Mouse (Mus musculus) intestine, embryonic 15.5 days (tissue): ENCODE data around the gene F10. TPM values are rescaled to one million over a fixed set of nuclear protein-coding genes. Genes with fewer than 3 reads are reported as not detected.
"Not testable (repeated sequence)": the region's sequence is repeated elsewhere in the genome, so short reads cannot be mapped to it uniquely, and the experiment has no call there.

Experiments used
- ATAC-seq: fragments of 200-750 bp; cut with Nextera tagmentation; 2 replicates; pipeline ENCODE4 v1.8.0; 2017; ENCODE audit warnings: moderate TSS enrichment, moderate library complexity
- H3K27ac ChIP-seq: fragments of 300-500 bp; sonication (generic); 2 replicates; pipeline ENCODE4 v1.5.1; 2015; ENCODE audit warnings: mild to moderate bottlenecking, inconsistent platforms
- H3K27me3 ChIP-seq: fragments of 300-500 bp; sonication (generic); replicated peaks from 2 replicates; pipeline ENCODE4 v1.6.1; 2015; ENCODE audit warnings: inconsistent platforms
- H3K36me3 ChIP-seq: fragments of 300-500 bp; sonication (generic); 2 replicates; pipeline ENCODE4 v1.6.1; 2015; ENCODE audit warnings: inconsistent platforms
- H3K4me1 ChIP-seq: fragments of 300-500 bp; sonication (generic); replicated peaks from 2 replicates; pipeline ENCODE4 v1.6.1; 2015; ENCODE audit warnings: inconsistent platforms
- H3K4me2 ChIP-seq: fragments of 300-500 bp; sonication (generic); replicated peaks from 2 replicates; pipeline ENCODE4 v1.6.1; 2015; ENCODE audit warnings: mild to moderate bottlenecking, inconsistent platforms
- H3K4me3 ChIP-seq: fragments of 300-500 bp; sonication (generic); replicated peaks from 2 replicates; pipeline ENCODE4 v1.5.1; 2015; ENCODE audit warnings: inconsistent platforms
- H3K9ac ChIP-seq: fragments of 300-500 bp; sonication (generic); 2 replicates; pipeline ENCODE4 v1.6.1; 2015; ENCODE audit warnings: inconsistent platforms
- H3K9me3 ChIP-seq: fragments of 300-500 bp; sonication (generic); 2 replicates; pipeline ENCODE4 v1.6.1; 2016; ENCODE audit warnings: inconsistent platforms
- whole genome bisulfite sequencing: fragments of 180-500 bp; shearing (Covaris S2); methylation state at CpG from one replicate; pipeline ENCODE4 v1.1.7; 2015; 5-methylcytosine and 5-hydroxymethylcytosine counted together
- polyA plus RNA-seq: library from polyadenylated mRNA; unstranded; fragments of >200 nt; fragmentation: Nextera tagmentation; extraction: Ambion mirVana; gene quantifications from 2 replicates; pipeline ENCODE4 v1.2.1, GENCODE M21; 2015

The F10 gene
- polyA plus RNA-seq, 1 experiment from 2014 or later: 11.4 TPM

GRCm38 (mm10) chr8:13073255-13073654 lies 36.1 kb downstream of the F10 start:
- 79% methylated on average over 11 of the region's 11 CpGs for WGBS
- Histone ChIP-seq H3K27me3 (no peaks in the 10 kb centered on the region), H3K9ac (no peak overlapping the region), H3K4me2 (no peak overlapping the region), H3K27ac (no peak overlapping the region), H3K9me3 (no peaks in the 10 kb centered on the region), H3K4me3 (no peak overlapping the region), H3K4me1 (no peaks in the 10 kb centered on the region), H3K36me3 (peaks cover 24% of the 10 kb centered on the region)
- no peak for ATAC-seq

GRCm38 (mm10) chr8:13075044-13075443 lies 37.9 kb downstream of the F10 start:
- ATAC-seq: no peak
- Histone ChIP-seq H3K4me1 (no peaks in the 10 kb centered on the region), H3K4me3 (no peak overlapping the region), H3K9ac (no peak overlapping the region), H3K27ac (no peak overlapping the region), H3K27me3 (no peaks in the 10 kb centered on the region), H3K4me2 (no peak overlapping the region), H3K36me3 (peaks cover 38% of the 10 kb centered on the region), H3K9me3 (no peaks in the 10 kb centered on the region)
- 95% methylated on average over 8 of the region's 8 CpGs for WGBS

- peaks cover 43% of the 10 kb centered on the region for H3K36me3 ChIP-seq
- not testable (repeated sequence) for H3K4me1 ChIP-seq, H3K9ac ChIP-seq, ATAC-seq, H3K27ac ChIP-seq, H3K27me3 ChIP-seq, H3K9me3 ChIP-seq, H3K4me2 ChIP-seq, H3K4me3 ChIP-seq
- 89% methylated on average over 1 of the region's 1 CpGs for WGBS
Observed at GRCm38 (mm10) chr8:13075579-13075978, 38.5 kb downstream of the F10 start.

GRCm38 (mm10) chr8:13077542-13077941 lies 40.4 kb downstream of the F10 start:
- Histone ChIP-seq H3K4me2 (no peak overlapping the region), H3K9ac (no peak overlapping the region), H3K36me3 (peaks cover 56% of the 10 kb centered on the region), H3K9me3 (no peaks in the 10 kb centered on the region), H3K27me3 (no peaks in the 10 kb centered on the region), H3K4me1 (no peaks in the 10 kb centered on the region), H3K27ac (no peak overlapping the region), H3K4me3 (no peak overlapping the region)
- ATAC-seq: no peak
- 88% methylated on average over 7 of the region's 7 CpGs for WGBS

GRCm38 (mm10) chr8:13104691-13105086 lies 67.6 kb downstream of the F10 start:
- H3K27ac ChIP-seq: peak overlapping the region; percentile 95
- H3K4me1 ChIP-seq: peaks cover 18% of the 10 kb centered on the region
- WGBS: under 1% methylated on average over 45 of the region's 45 CpGs
- no peaks in the 10 kb centered on the region for H3K36me3 ChIP-seq
- no peaks in the 10 kb centered on the region for H3K27me3 ChIP-seq
- H3K4me2 ChIP-seq: peak overlapping the region; percentile 84
- peak; percentile 81 for ATAC-seq
- H3K4me3 ChIP-seq: peak overlapping the region; percentile 81
- peak overlapping the region; percentile 83 for H3K9ac ChIP-seq
- no peaks in the 10 kb centered on the region for H3K9me3 ChIP-seq

- H3K4me3 ChIP-seq: peak within 1 kb of the TSS; percentile 81
- no peaks in the 10 kb centered on the region for H3K9me3 ChIP-seq
- no peaks in the 10 kb centered on the region for H3K36me3 ChIP-seq
- WGBS: under 1% methylated on average over 80 of the region's 87 CpGs
- peaks cover 18% of the 10 kb centered on the region for H3K4me1 ChIP-seq
- H3K9ac ChIP-seq: peak within 1 kb of the TSS; percentile 89
- peak within 1 kb of the TSS; percentile 95 for H3K27ac ChIP-seq
- ATAC-seq: peak; percentile 97
- peak within 1 kb of the TSS; percentile 84 for H3K4me2 ChIP-seq
- H3K27me3 ChIP-seq: no peaks in the 10 kb centered on the region
Observed at GRCm38 (mm10) chr8:13105087-13105881, 68.2 kb downstream of the F10 start, which contains the start of the genes Pcid2 and Cul4a. Pcid2 (minus strand) TSS chr8:13105459. Cul4a (plus strand) TSS chr8:13105621.

- peak overlapping the region; percentile 81 for H3K4me3 ChIP-seq
- no peaks in the 10 kb centered on the region for H3K27me3 ChIP-seq
- WGBS: under 1% methylated on average over 63 of the region's 63 CpGs
- peak; percentile 70 for ATAC-seq
- peak overlapping the region; percentile 83 for H3K27ac ChIP-seq
- H3K4me2 ChIP-seq: peak overlapping the region; percentile 84
- H3K36me3 ChIP-seq: no peaks in the 10 kb centered on the region
- peaks cover 18% of the 10 kb centered on the region for H3K4me1 ChIP-seq
- no peaks in the 10 kb centered on the region for H3K9me3 ChIP-seq
- peak overlapping the region; percentile 89 for H3K9ac ChIP-seq
Observed at GRCm38 (mm10) chr8:13105908-13106551, 68.9 kb downstream of the F10 start.

Other genes starting within 250 kb of the F10 start
- gene Mcf2l, start 163.5 kb upstream of the F10 start, polyA plus RNA-seq: 13.1 and 13.7 TPM in 2 replicates
- gene F7, start 11.3 kb upstream of the F10 start, polyA plus RNA-seq: 0.15 and 0.23 TPM in 2 replicates
- 5.6 and 6.8 TPM in 2 replicates for gene Proz, start 23.6 kb downstream of the F10 start, polyA plus RNA-seq
- 32.0 and 36.7 TPM in 2 replicates for gene Pcid2, start 68.2 kb downstream of the F10 start, polyA plus RNA-seq
- gene Cul4a, start 68.3 kb downstream of the F10 start, polyA plus RNA-seq: 84.4 and 91.5 TPM in 2 replicates
- 404 and 407 TPM in 2 replicates for gene Lamp1, start 121.9 kb downstream of the F10 start, polyA plus RNA-seq
- gene Grtp1, start 163.3 kb downstream of the F10 start, polyA plus RNA-seq: 51.6 and 56.3 TPM in 2 replicates
- gene Adprhl1, start 216.9 kb downstream of the F10 start, polyA plus RNA-seq: 0.24 and 0.43 TPM in 2 replicates